Mouse (Mus musculus): ENCODE data around the gene Klf13.

Klf13 gene

GRCm38 (mm10) chr7:63891488-63892075, 47.1 kb downstream of the Klf13 start:
- ChIA-PET POLR2A (interaction anchor here in 2 of 4 experiments (1.0 to 3.0 kb wide), 8 partner anchors 9 to 135 kb away, joined by 3 to 10 read pairs (median 4); no protein-coding TSS in a partner anchor), CTCF (no interaction called here)

GRCm38 (mm10) chr7:63889116-63889975, 49.4 kb downstream of the Klf13 start:
- CTCF ChIA-PET = interaction anchor here in 1 of 4 experiments (0.6 to 1.0 kb wide), 2 partner anchors 136 kb away, joined by 3 read pairs; no protein-coding TSS in a partner anchor
- POLR2A ChIA-PET = interaction anchor here in 3 of 4 experiments (0.6 to 5.5 kb wide), 22 partner anchors 7 to 85 kb away, joined by 3 to 41 read pairs (median 4); no protein-coding TSS in a partner anchor

GRCm38 (mm10) chr7:63888674-63889073, 50.0 kb downstream of the Klf13 start:
- ChIA-PET POLR2A (interaction anchor here in 3 of 4 experiments (0.6 to 5.5 kb wide), 20 partner anchors 8 to 85 kb away, joined by 3 to 41 read pairs (median 4); no protein-coding TSS in a partner anchor), CTCF (interaction anchor here in 1 of 4 experiments (0.6 kb wide), 1 partner anchor 135 kb away, joined by 3 read pairs; no protein-coding TSS in a partner anchor)

DNA sequence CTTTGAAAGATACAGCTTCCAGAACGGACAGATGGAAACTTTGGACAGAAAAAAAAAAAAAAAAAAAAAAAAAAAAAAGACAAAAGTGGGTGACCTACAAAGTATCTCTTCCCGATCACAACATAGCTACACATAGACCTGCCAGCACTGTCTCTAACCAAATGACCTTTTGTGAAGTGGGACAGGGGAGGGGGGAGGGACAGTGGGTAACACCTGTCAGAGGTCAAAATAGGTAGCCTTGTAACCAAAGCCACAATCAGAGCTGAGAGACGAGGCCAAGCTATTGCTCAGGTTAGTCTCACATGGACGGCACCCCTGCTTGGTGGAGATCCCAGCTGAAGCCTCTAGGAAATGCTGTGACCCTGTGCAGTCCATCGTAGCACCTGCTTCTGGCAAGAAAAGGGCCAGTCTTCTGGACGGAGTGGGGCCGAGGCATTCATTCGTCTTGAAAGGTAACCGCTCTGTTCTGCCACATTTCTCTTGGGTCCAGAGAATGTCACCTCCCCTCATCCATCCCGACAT, 51.1 kb downstream of the Klf13 start:
- CTCF ChIA-PET = interaction anchor here in 2 of 4 experiments (0.7 to 0.9 kb wide), 3 partner anchors 35 to 63 kb away, joined by 4 to 9 read pairs (median 4); no protein-coding TSS in a partner anchor
- POLR2A ChIA-PET = interaction anchor here in 3 of 4 experiments (0.6 to 5.5 kb wide), 42 partner anchors 8 to 852 kb away, joined by 3 to 41 read pairs (median 4); no protein-coding TSS in a partner anchor

DNA sequence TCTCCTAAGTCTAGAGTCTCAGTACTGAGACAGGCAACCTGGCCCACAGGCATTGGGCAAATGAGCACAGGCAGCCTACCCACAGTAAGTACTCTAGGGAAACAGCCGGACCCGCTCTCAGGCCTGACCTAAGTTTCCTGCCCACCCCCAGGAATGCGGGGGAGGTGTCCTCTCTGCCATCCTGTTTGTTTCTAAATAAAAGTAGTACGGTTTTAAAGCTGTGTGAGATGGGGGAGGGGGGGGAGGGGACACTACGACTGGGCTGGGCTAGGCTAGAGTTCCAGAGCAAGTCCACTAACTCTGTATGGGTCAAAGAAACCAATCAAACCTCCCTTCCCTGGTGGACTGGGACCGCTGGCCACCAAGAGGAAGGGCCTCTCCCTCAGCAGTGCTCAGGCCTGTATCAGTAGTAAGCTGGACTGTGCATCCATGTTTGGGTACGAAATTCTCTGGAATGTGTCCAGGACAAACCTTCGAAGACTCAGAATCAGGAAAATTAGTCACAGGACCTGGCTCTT, 51.6 kb downstream of the Klf13 start:
- POLR2A ChIA-PET = interaction anchor here in 3 of 4 experiments (0.6 to 5.5 kb wide), 43 partner anchors 8 to 986 kb away, joined by 3 to 41 read pairs (median 4); partner anchors contain the start of gene Nsmce3 (in 1 of the 3)

DNA sequence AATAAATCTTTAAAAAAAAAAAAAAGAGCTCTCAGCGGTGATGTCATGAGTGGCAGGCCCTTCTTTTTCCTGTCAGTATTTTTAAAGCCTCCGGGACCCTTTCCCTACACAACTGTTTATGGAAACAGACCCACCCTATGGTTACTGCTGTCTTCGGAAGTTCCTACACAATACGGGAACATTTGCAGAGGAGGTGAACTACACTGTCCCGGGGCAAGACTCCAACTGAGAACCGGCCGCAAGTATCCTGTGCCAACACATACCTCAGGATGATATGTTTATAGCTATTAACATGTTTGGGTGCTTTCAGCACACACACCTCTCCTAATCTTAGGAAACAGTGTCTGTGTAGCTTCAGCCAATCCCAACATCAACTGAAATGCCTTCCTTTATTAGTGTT, 53.7 kb downstream of the Klf13 start:
- ChIA-PET POLR2A (interaction anchor here in 3 of 4 experiments (0.6 to 5.5 kb wide), 12 partner anchors 10 to 116 kb away, joined by 3 to 41 read pairs (median 5); no protein-coding TSS in a partner anchor), CTCF (interaction anchor here in 1 of 4 experiments (0.8 kb wide), 1 partner anchor 26 kb away, joined by 4 read pairs; no protein-coding TSS in a partner anchor)

More for the DNA sequence above, 51.6 kb downstream of the Klf13 start:
- CTCF ChIA-PET = interaction anchor here in 2 of 4 experiments (0.8 to 0.9 kb wide), 2 partner anchors 44 to 63 kb away, joined by 4 to 9 read pairs; no protein-coding TSS in a partner anchor

- ChIA-PET CTCF (no interaction called here), POLR2A (interaction anchor here in 1 of 4 experiments (0.7 to 0.9 kb wide), 2 partner anchors 23 to 26 kb away, joined by 3 read pairs; no protein-coding TSS in a partner anchor)
Measured at GRCm38 (mm10) chr7:63882739-63883138, 56.0 kb downstream of the Klf13 start.

DNA sequence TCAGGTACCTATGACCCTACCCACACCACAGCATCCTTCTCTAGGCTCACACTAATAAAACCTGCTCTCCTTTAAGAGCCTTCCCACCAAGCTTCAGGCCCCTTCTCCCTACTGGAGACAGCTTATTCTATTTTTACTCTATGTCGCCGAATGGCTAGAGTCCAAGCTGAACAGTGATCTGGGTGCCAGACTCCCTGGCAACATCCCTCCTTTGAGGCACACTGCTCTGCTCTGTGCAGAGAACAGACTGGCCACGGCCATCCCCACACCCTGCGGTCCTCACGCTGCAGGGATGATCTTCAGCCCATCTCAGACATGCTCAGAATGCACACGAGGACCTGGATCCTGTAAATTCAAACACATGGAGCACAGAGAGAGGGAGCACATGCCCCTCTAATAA, 59.1 kb downstream of the Klf13 start:
- CTCF ChIA-PET = no interaction called here

GRCm38 (mm10) chr7:63877610-63878009, 61.1 kb downstream of the Klf13 start:
- ChIA-PET CTCF (interaction anchor here in 2 of 4 experiments (0.7 to 0.9 kb wide), 2 partner anchors 16 to 31 kb away, joined by 3 to 4 read pairs; no protein-coding TSS in a partner anchor), POLR2A (interaction anchor here in 3 of 4 experiments (0.8 to 2.6 kb wide), 18 partner anchors 10 to 176 kb away, joined by 3 to 12 read pairs (median 4); no protein-coding TSS in a partner anchor)

More for the DNA sequence above, 59.1 kb downstream of the Klf13 start:
- POLR2A ChIA-PET = interaction anchor here in 2 of 4 experiments (1.2 to 2.6 kb wide), 5 partner anchors 8 to 95 kb away, joined by 3 to 12 read pairs (median 5); no protein-coding TSS in a partner anchor

DNA sequence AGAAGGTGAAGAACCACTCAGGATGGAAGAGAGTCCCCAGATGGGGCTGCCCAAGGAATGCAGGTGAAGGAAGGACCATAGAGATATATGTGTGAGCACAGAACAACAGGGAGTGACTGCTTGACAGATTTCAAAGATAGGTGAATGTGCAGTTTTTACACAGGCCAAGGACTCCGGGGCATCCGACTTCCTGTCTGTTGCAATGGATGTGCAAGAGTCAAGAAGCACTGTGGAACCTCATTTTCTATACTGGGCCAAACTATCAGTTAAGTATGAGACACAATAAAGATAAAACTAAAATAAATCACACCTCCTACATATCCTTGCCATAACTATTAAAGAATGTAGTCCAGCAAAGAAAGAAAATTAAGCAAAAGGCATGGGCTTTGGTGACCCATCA, 62.1 kb downstream of the Klf13 start:
- ChIA-PET POLR2A (interaction anchor here in 2 of 4 experiments (0.6 to 2.6 kb wide), 11 partner anchors 11 to 177 kb away, joined by 3 to 12 read pairs (median 4); no protein-coding TSS in a partner anchor), CTCF (interaction anchor here in 1 of 4 experiments (0.9 kb wide), 1 partner anchor 32 kb away, joined by 4 read pairs; no protein-coding TSS in a partner anchor)

GRCm38 (mm10) chr7:63875686-63876085, 63.0 kb downstream of the Klf13 start:
- POLR2A ChIA-PET = interaction anchor here in 2 of 4 experiments (1.1 to 1.9 kb wide), 3 partner anchors 10 to 17 kb away, joined by 3 to 6 read pairs (median 5); no protein-coding TSS in a partner anchor
- CTCF ChIA-PET = no interaction called here

DNA sequence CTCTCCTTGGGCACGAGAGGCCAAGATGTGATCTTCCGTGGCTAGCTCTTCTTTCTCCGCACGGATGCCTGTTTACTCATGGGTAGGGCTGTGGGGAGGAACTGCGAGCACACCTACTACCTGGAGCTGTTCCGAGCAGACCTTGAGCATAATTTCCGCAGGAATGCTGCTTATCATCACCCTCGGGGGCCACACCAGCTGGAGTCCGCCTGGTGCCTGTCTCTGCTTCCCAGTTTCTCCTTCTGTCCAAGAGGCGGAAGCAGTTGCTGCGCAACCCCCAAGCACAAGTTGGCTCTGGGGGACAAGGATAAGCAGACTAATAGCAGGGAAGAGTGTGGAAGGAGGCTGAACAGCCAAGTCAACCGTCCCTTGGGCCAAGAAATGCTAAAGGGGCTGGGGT, 64.8 kb downstream of the Klf13 start:
- ChIA-PET POLR2A (interaction anchor here in 2 of 4 experiments (0.7 to 1.1 kb wide), 2 partner anchors 16 to 548 kb away, joined by 3 read pairs; no protein-coding TSS in a partner anchor), CTCF (interaction anchor here in 1 of 4 experiments (0.5 kb wide), 1 partner anchor 180 kb away, joined by 4 read pairs; no protein-coding TSS in a partner anchor)

GRCm38 (mm10) chr7:63871698-63872097, 67.0 kb downstream of the Klf13 start:
- POLR2A ChIA-PET = no interaction called here
- CTCF ChIA-PET = no interaction called here

DNA sequence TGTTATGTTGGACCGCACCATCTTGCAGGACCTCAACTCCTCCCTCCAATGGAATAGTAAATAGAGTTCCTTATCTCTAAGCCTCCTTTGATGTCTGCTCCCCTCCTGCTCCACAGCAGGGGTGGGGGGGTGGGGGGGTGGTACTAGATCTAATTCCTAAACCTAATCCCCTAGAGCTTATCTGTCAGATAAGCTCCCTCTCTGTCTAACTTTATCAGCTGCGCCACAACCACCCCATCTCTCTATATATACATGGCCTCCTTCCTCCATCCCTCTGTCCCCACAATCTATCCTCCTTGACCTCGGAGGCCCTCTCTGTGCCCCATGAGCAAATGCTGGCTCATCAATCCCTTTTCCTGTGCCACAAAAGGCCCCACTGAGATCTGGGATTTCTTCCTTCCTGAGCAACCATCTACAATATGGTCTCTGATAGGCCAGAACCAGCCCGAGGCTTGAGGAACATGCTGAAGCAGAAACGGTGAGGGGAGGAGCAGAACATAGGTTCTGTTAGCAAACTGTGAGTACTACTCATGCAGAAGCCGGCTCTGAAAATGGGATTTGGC, 70.3 kb downstream of the Klf13 start:
- POLR2A ChIA-PET = no interaction called here
- CTCF ChIA-PET = no interaction called here

GRCm38 (mm10) chr7:63865911-63866310, 72.8 kb downstream of the Klf13 start:
- ChIA-PET POLR2A (no interaction called here), CTCF (no interaction called here)

GRCm38 (mm10) chr7:63863046-63863445, 75.7 kb downstream of the Klf13 start:
- ChIA-PET CTCF (no interaction called here), POLR2A (no interaction called here)

- ChIA-PET CTCF (interaction anchor here in 1 of 4 experiments (0.6 kb wide), 1 partner anchor 145 kb away, joined by 3 read pairs; no protein-coding TSS in a partner anchor), POLR2A (interaction anchor here in 2 of 4 experiments (0.6 to 1.0 kb wide), 3 partner anchors 16 to 106 kb away, joined by 3 to 7 read pairs (median 3); no protein-coding TSS in a partner anchor)
Measured at GRCm38 (mm10) chr7:63861123-63861522, 77.6 kb downstream of the Klf13 start.

Data from embryonic stem cell, embryonic (primary cell).